Mouse (Mus musculus): ENCODE results near the gene Tex36. TPM values are rescaled to one million over a fixed set of nuclear protein-coding genes. Genes with fewer than 3 reads are reported as not detected.

Gene Tex36
- polyA plus RNA-seq, 1 experiment = not detected

- WGBS = 85% methylated on average over 10 of the region's 12 CpGs
These were observed 33.1 kb upstream of the Tex36 start for GRCm38 (mm10) chr7:133634932-133635650.

DNA sequence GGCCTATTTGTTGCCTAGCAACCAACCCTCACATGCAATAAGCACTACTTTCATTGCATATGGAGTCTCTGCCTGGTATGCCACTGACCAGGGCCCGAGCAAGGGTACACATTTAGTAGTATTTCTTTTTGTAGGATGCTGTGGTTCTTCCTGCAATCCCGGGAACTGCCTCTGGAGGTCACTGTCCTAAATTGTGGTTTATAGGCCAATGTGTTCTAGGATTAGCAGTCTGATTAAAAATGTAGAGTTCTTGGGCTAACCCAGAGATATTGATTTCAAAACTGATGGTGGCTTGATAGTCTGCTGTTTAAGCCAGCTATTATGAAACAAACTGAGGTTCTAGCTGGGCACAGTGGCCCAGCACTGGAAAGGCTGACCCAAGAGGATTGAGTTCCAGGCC, 30.5 kb upstream of the Tex36 start:
- TF ChIP-seq POLR2A (IDR thresholded peaks at IDR 0.05; ENCODE audit: low read depth, low read length) (no peak), CTCF (IDR thresholded peaks at IDR 0.05; ENCODE audit: extremely low read depth, insufficient read depth, insufficient read length, insufficient replicate concordance) (no peak)
- H3K36me3 ChIP-seq (ENCODE audit: control insufficient read depth, insufficient read depth, low read length) = no peaks in the 10 kb centered on the region
- no peak overlapping the region for H3K4me3 ChIP-seq (ENCODE audit: extremely low read depth, insufficient read depth, insufficient read length)
- WGBS = 3% methylated on average over 2 of the region's 2 CpGs
- DNase-seq (ENCODE audit: low read depth in 1 of 2, low spot score in 2 of 2) = peak; percentile 17 to 55
- H3K4me1 ChIP-seq (ENCODE audit: control insufficient read depth, insufficient read depth, insufficient read length) = no peaks in the 10 kb centered on the region
- no peaks in the 10 kb centered on the region for H3K27me3 ChIP-seq (ENCODE audit: control insufficient read depth, insufficient read depth, low read length)
- no peak overlapping the region for H3K27ac ChIP-seq (ENCODE audit: insufficient read depth, low read length)

More at GRCm38 (mm10) chr7:133634932-133635650, 33.1 kb upstream of the Tex36 start:
- DNase-seq (ENCODE audit: low read depth in 1 of 2, low spot score in 2 of 2) = no peak
- TF ChIP-seq POLR2A (IDR thresholded peaks at IDR 0.05; ENCODE audit: low read depth, low read length) (no peak), CTCF (IDR thresholded peaks at IDR 0.05; ENCODE audit: extremely low read depth, insufficient read depth, insufficient read length, insufficient replicate concordance) (no peak)
- Histone ChIP-seq H3K27ac (ENCODE audit: insufficient read depth, low read length) (no peak overlapping the region), H3K27me3 (ENCODE audit: control insufficient read depth, insufficient read depth, low read length) (no peaks in the 10 kb centered on the region), H3K4me1 (ENCODE audit: control insufficient read depth, insufficient read depth, insufficient read length) (no peaks in the 10 kb centered on the region), H3K36me3 (ENCODE audit: control insufficient read depth, insufficient read depth, low read length) (no peaks in the 10 kb centered on the region), H3K4me3 (ENCODE audit: extremely low read depth, insufficient read depth, insufficient read length) (no peak overlapping the region)

- DNase-seq (ENCODE audit: low read depth in 1 of 2, low spot score in 2 of 2) = no peak
- no peak overlapping the region for H3K4me3 ChIP-seq (ENCODE audit: extremely low read depth, insufficient read depth, insufficient read length)
- 77% methylated on average over 5 of the region's 5 CpGs for WGBS
- no peaks in the 10 kb centered on the region for H3K4me1 ChIP-seq (ENCODE audit: control insufficient read depth, insufficient read depth, insufficient read length)
- no peak overlapping the region for H3K27ac ChIP-seq (ENCODE audit: insufficient read depth, low read length)
- no peak for TF ChIP-seq POLR2A (IDR thresholded peaks at IDR 0.05; ENCODE audit: low read depth, low read length)
- TF ChIP-seq CTCF (IDR thresholded peaks at IDR 0.05; ENCODE audit: extremely low read depth, insufficient read depth, insufficient read length, insufficient replicate concordance) = no peak
- no peaks in the 10 kb centered on the region for H3K27me3 ChIP-seq (ENCODE audit: control insufficient read depth, insufficient read depth, low read length)
- no peaks in the 10 kb centered on the region for H3K36me3 ChIP-seq (ENCODE audit: control insufficient read depth, insufficient read depth, low read length)
These were observed 28.9 kb upstream of the Tex36 start for GRCm38 (mm10) chr7:133630821-133631220.

DNA sequence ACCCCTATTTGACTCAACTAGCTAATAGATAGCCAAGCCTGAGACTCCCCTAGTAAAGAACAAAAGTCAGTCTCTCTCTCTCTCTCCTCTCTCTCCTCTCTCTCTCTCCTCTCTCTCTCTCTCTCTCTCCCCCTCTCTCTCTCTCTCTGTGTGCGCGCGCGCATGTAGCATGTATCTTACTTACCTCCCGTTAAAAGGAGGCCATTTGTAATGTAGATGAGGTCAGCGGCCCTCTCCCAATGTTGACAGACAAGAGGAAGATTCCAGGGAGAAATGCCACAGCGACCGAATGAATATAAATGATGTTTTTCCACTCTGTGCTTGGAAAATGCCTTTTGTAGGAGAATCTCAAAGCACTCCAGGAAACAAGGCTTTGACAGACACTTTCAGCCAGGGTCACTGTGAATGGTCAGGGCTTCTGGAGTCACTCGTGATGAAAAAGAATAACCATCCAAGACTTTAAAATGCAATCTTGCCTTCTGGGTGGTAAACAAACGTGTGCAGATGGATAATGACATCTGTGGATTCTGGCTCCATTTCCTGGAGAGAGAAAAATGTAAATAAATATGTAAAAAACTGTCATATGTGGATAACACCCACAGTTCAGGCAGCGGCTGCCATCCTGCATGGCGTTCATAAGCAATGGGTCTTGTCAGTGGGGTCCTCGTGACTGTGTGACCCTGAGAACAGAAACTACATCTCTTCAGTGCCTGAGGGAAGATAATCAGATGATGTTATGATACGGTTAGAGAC, 25.4 kb upstream of the Tex36 start:
- 71% methylated on average over 14 of the region's 14 CpGs for WGBS

DNA sequence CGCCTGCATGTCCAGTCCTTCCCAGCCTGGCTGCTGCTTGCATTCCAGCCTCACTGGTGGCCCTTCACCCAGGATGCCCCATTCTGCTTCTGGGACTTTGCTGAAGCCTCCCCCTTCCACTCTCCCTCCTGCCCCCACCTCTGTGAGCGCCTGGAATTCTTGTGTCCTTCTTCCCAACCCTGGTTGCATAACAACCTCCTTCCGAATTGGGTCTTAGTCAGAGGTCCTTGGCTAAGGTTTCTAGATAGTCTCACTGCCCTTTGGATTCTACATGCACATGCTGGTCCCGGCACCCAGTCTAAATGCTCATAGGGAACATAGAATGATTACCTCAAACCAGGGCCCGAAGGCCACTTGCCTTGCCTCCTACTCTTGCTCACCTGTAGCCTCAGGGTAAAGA, 21.3 kb upstream of the Tex36 start:
- no peak for DNase-seq (ENCODE audit: low read depth in 1 of 2, low spot score in 2 of 2)
- H3K27ac ChIP-seq (ENCODE audit: insufficient read depth, low read length) = no peak overlapping the region
- H3K4me1 ChIP-seq (ENCODE audit: control insufficient read depth, insufficient read depth, insufficient read length) = no peaks in the 10 kb centered on the region
- H3K27me3 ChIP-seq (ENCODE audit: control insufficient read depth, insufficient read depth, low read length) = no peaks in the 10 kb centered on the region
- no peaks in the 10 kb centered on the region for H3K36me3 ChIP-seq (ENCODE audit: control insufficient read depth, insufficient read depth, low read length)
- no peak for TF ChIP-seq POLR2A (IDR thresholded peaks at IDR 0.05; ENCODE audit: low read depth, low read length)
- no peak for TF ChIP-seq CTCF (IDR thresholded peaks at IDR 0.05; ENCODE audit: extremely low read depth, insufficient read depth, insufficient read length, insufficient replicate concordance)
- WGBS = 87% methylated on average over 5 of the region's 5 CpGs
- no peak overlapping the region for H3K4me3 ChIP-seq (ENCODE audit: extremely low read depth, insufficient read depth, insufficient read length)

More for the DNA sequence above, 25.4 kb upstream of the Tex36 start:
- no peak for DNase-seq (ENCODE audit: low read depth in 1 of 2, low spot score in 2 of 2)
- Histone ChIP-seq H3K4me1 (ENCODE audit: control insufficient read depth, insufficient read depth, insufficient read length) (no peaks in the 10 kb centered on the region), H3K36me3 (ENCODE audit: control insufficient read depth, insufficient read depth, low read length) (no peaks in the 10 kb centered on the region), H3K4me3 (ENCODE audit: extremely low read depth, insufficient read depth, insufficient read length) (no peak overlapping the region), H3K27ac (ENCODE audit: insufficient read depth, low read length) (no peak overlapping the region), H3K27me3 (ENCODE audit: control insufficient read depth, insufficient read depth, low read length) (no peaks in the 10 kb centered on the region)
- no peak for TF ChIP-seq POLR2A (IDR thresholded peaks at IDR 0.05; ENCODE audit: low read depth, low read length)
- no peak for TF ChIP-seq CTCF (IDR thresholded peaks at IDR 0.05; ENCODE audit: extremely low read depth, insufficient read depth, insufficient read length, insufficient replicate concordance)

DNA sequence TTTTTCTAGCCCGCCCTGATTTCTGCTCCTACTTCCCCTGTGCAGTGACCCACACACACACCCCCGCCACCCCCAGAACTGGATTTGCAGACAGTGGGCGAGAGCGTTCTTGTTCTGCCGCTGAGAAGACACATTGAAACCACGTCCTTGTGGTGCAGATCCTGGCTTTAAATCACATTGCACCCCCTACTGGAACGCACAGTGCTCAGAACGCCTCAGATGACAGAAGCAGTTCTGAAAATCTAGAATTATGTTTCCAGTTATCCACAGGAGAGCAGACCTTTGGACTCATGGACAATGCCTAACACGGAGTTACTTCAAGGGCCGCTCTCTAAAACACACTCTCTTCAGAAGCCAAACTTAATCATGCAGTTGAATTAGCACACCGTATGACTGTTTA, 18.8 kb upstream of the Tex36 start:
- 29% methylated on average over 11 of the region's 11 CpGs for WGBS
- no peak for DNase-seq (ENCODE audit: low read depth in 1 of 2, low spot score in 2 of 2)
- Histone ChIP-seq H3K27ac (ENCODE audit: insufficient read depth, low read length) (no peak overlapping the region), H3K4me1 (ENCODE audit: control insufficient read depth, insufficient read depth, insufficient read length) (no peaks in the 10 kb centered on the region), H3K27me3 (ENCODE audit: control insufficient read depth, insufficient read depth, low read length) (no peaks in the 10 kb centered on the region), H3K4me3 (ENCODE audit: extremely low read depth, insufficient read depth, insufficient read length) (no peak overlapping the region), H3K36me3 (ENCODE audit: control insufficient read depth, insufficient read depth, low read length) (no peaks in the 10 kb centered on the region)
- TF ChIP-seq POLR2A (IDR thresholded peaks at IDR 0.05; ENCODE audit: low read depth, low read length) (no peak), CTCF (IDR thresholded peaks at IDR 0.05; ENCODE audit: extremely low read depth, insufficient read depth, insufficient read length, insufficient replicate concordance) (no peak)

DNA sequence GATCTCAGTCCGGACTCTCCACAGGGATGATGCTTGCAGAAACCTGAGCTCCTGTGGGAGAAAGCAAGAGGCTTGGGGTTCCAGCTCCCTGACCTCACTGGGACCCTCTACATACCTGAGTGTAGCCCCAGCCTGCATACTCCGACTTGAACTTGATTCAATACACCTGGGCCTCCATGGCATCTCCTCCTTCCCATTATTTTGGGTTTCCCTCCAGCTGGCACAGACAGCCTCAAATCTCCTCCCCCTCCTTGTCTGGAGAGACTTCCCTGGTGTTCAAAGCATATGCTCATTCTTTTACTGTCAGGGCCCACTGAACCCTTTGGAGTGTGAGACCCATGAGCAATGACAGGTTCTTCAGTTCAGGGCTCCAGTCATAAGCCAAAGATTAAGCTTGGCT, 11.0 kb upstream of the Tex36 start:
- TF ChIP-seq CTCF (IDR thresholded peaks at IDR 0.05; ENCODE audit: extremely low read depth, insufficient read depth, insufficient read length, insufficient replicate concordance) (no peak), POLR2A (IDR thresholded peaks at IDR 0.05; ENCODE audit: low read depth, low read length) (no peak)
- H3K4me1 ChIP-seq (ENCODE audit: control insufficient read depth, insufficient read depth, insufficient read length) = no peaks in the 10 kb centered on the region
- no peak overlapping the region for H3K4me3 ChIP-seq (ENCODE audit: extremely low read depth, insufficient read depth, insufficient read length)
- no peaks in the 10 kb centered on the region for H3K36me3 ChIP-seq (ENCODE audit: control insufficient read depth, insufficient read depth, low read length)
- no peaks in the 10 kb centered on the region for H3K27me3 ChIP-seq (ENCODE audit: control insufficient read depth, insufficient read depth, low read length)
- 92% methylated on average over 2 of the region's 2 CpGs for WGBS
- no peak overlapping the region for H3K27ac ChIP-seq (ENCODE audit: insufficient read depth, low read length)
- DNase-seq (ENCODE audit: low read depth in 1 of 2, low spot score in 2 of 2) = no peak

Data from spleen, adult 2 months (tissue).